Mouse (Mus musculus): ENCODE measurements at regions not wholly inside any gene's neighbourhood (a gene's known extent, or its start where the extent isn't known, plus 50 kb on each side); places are given as distances from the start of the nearest gene placed in this dataset.

GRCm38 (mm10) chr7:79217232-79217631, 55.8 kb upstream of the Abhd2 start:
- Histone ChIP-seq H3K27me3 (replicated peaks) (peaks cover 24% of the 10 kb centered on the region), H3K4me3 (replicated peaks in 1 of 3; ENCODE audit: low read depth in 2 of 3, low read length in 2 of 3, poor library complexity in 1 of 3) (no peak overlapping the region), H3K79me2 (replicated peaks; ENCODE audit: control insufficient read depth, extremely low read depth, insufficient read depth, poor library complexity, severe bottlenecking) (no peaks in the 10 kb centered on the region), H3K9ac (ENCODE audit: insufficient read depth, low read depth) (no peak overlapping the region), H3K36me3 (replicated peaks in 1 of 2; ENCODE audit: control insufficient read depth in 1 of 2, insufficient read depth in 1 of 2, low read length in 1 of 2) (no peaks in the 10 kb centered on the region), H3K4me2 (ENCODE audit: insufficient read depth, low read depth, poor library complexity, severe bottlenecking) (no peak overlapping the region), H3K27ac (ENCODE audit: insufficient read depth, low read depth) (no peak overlapping the region), H3K9me3 (replicated peaks; ENCODE audit: low read length) (peaks cover 15% of the 10 kb centered on the region), H3K4me1 (ENCODE audit: control insufficient read depth in 1 of 2, insufficient read depth in 2 of 2) (peaks cover 0 to 1% of the 10 kb centered on the region in 2 experiments; a peak in 1 of 4 replicates)
- in situ Hi-C loops (cut with MboI; ENCODE audit: low pct_ligation_motif_present, low pct_unique_long_range_greater_than_20kb, low sequenced_read_pairs) = no loop called here
- dilution Hi-C loops (cut with MboI; ENCODE audit: extremely low pct_ligation_motif_present, extremely low pct_unique_long_range_greater_than_20kb, low sequenced_read_pairs) = no loop called here
- no peak for DNase-seq (ENCODE audit: extremely low read depth)
- TF ChIP-seq TCF12 (IDR thresholded peaks at IDR 0.05; ENCODE audit: low read depth, low read length) = no peak
- TF ChIP-seq CHD2 (IDR thresholded peaks at IDR 0.05; ENCODE audit: low read length) = no peak

- Histone ChIP-seq H3K27ac (ENCODE audit: insufficient read depth, low read depth) (no peak overlapping the region), H3K9ac (ENCODE audit: insufficient read depth, low read depth) (no peak overlapping the region), H3K27me3 (replicated peaks) (peaks cover 23% of the 10 kb centered on the region), H3K4me2 (ENCODE audit: insufficient read depth, low read depth, poor library complexity, severe bottlenecking) (no peak overlapping the region), H3K9me3 (replicated peaks; ENCODE audit: low read length) (peaks cover 2% of the 10 kb centered on the region), H3K79me2 (replicated peaks; ENCODE audit: control insufficient read depth, extremely low read depth, insufficient read depth, poor library complexity, severe bottlenecking) (no peaks in the 10 kb centered on the region), H3K4me1 (ENCODE audit: control insufficient read depth in 1 of 2, insufficient read depth in 2 of 2) (no peaks in the 10 kb centered on the region), H3K36me3 (replicated peaks in 1 of 2; ENCODE audit: control insufficient read depth in 1 of 2, insufficient read depth in 1 of 2, low read length in 1 of 2) (no peaks in the 10 kb centered on the region), H3K4me3 (replicated peaks in 1 of 3; ENCODE audit: low read depth in 2 of 3, low read length in 2 of 3, poor library complexity in 1 of 3) (no peak overlapping the region)
- DNase-seq (ENCODE audit: extremely low read depth) = no peak
- dilution Hi-C loops (cut with MboI; ENCODE audit: extremely low pct_ligation_motif_present, extremely low pct_unique_long_range_greater_than_20kb, low sequenced_read_pairs) (no loop called here), in situ Hi-C loops (cut with MboI; ENCODE audit: low pct_ligation_motif_present, low pct_unique_long_range_greater_than_20kb, low sequenced_read_pairs) (no loop called here)
- no peak for TF ChIP-seq EP300 (IDR thresholded peaks at IDR 0.05; ENCODE audit: low read length)
- no peak for TF ChIP-seq PAX5 (IDR thresholded peaks at IDR 0.05; ENCODE audit: low read length)
- no peak for TF ChIP-seq ZNF384 (IDR thresholded peaks at IDR 0.05; ENCODE audit: low read depth, low read length)
- TF ChIP-seq JUN (IDR thresholded peaks at IDR 0.05; ENCODE audit: insufficient read depth, low read depth, low read length) = no peak
- TF ChIP-seq CHD1 (IDR thresholded peaks at IDR 0.05; ENCODE audit: low read depth, low read length) = no peak
- no peak for TF ChIP-seq GABPA (IDR thresholded peaks at IDR 0.05; ENCODE audit: insufficient replicate concordance, low read depth, low read length)
- TF ChIP-seq NRF1 (IDR thresholded peaks at IDR 0.05; ENCODE audit: low read depth, low read length) = no peak
- no peak for TF ChIP-seq E2F4 (IDR thresholded peaks at IDR 0.05; ENCODE audit: insufficient replicate concordance, low read depth, low read length)
- TF ChIP-seq UBTF (IDR thresholded peaks at IDR 0.05; ENCODE audit: low read depth, low read length) = no peak
Measured at GRCm38 (mm10) chr7:79222626-79223335, 50.2 kb upstream of the Abhd2 start.

Measured in CH12.LX (cell line).